Mouse (Mus musculus): ENCODE measurements at regions not wholly inside any gene's neighbourhood (a gene's known extent, or its start where the extent isn't known, plus 50 kb on each side); places are given as distances from the start of the nearest gene placed in this dataset.

DNA sequence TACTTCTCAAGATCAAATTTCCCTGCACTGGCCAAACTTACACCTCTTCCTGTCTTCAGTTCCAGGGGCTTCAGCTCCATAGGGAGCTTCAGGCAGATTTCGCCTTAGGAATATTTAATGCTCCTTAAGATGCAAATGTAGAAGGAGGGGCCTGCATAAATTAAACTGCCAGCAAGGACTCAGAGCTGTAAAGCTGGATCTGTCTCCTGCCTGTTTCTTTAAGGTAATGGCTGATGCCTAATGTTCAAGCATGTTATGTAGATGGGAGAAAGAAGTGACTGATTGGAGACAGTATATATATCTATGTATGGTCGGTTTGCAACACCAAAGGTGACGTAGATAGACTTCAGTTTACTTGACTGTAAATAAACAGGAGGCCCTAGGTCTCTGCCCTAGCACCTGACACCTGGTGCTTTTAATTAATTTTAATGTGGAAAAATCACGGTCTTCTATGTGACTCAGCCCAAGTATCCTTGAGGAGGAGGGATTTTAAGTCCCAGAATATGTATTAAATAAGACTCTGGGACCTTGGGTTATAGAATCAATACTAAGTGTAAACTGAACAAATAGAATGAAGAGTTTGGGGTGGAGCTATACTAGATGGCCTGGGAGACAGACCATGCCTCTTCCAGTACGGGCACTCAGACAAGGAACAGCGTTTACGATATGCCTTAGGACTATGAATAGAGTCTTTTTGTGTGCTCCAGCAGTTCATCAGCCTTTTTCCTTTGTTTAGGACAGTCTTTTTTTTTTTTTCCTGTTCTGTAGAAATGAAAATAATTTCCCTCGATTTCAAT lies 651.7 kb upstream of the Lmcd1 start:
- ATAC-seq, result no peak

DNA sequence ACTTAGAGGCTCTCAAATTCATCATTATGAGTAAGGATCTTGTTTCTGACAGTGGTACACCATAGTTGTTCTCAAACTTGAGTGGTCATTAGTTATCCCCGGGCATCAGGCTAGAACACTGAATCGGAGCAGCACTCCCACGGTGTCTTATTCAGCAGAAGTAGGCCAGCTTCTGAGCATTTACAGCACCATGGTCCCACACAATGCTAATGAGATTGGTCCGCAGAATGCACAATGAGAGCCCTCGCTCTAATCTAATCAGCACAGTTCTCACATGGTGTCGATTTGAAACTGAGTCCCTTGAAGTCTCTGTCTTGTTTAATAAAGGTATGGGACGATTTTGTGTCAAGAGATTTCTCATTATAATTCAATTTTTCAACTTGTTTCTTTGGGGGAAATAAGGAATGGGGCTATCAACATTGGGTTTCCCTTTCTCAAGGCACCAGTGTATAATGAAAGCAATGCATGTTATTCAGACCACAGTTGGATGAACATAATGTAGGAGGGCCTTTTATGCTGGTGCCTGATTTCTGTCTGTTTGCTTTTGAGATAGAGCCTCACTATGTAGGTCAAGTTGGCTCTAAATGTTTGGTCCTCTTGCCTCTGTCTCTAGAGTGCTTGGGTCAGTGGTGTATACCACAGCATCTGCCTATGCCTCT lies 650.9 kb upstream of the Lmcd1 start:
- no peak for ATAC-seq

GRCm38 (mm10) chr6:111623140-111623497 lies 650.4 kb upstream of the Lmcd1 start:
- ATAC-seq, result no peak

- ATAC-seq, result no peak
These were observed 648.1 kb upstream of the Lmcd1 start for GRCm38 (mm10) chr6:111625501-111625900.

GRCm38 (mm10) chr6:111652736-111653135 lies 620.8 kb upstream of the Lmcd1 start:
- no peak for ATAC-seq

DNA sequence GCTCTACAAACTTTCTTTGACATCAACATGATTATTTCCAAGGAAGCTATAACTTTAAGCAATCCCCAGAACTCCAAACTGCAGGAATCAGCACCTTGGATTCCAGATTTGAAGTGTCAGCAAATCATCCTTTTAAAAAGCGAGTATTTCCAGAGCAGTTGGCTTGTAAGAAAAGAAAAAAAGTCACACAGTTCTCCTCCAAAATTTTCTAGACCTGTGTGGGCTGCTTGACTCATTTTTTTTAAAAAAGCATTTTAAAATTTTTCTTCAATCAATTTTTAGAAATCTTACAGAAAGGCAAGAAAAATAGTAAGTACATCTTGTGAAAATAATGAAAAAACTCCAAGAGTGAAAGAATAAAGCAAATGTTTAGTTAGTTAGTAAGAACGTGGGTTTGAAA lies 613.6 kb upstream of the Lmcd1 start:
- no peak for ATAC-seq

DNA sequence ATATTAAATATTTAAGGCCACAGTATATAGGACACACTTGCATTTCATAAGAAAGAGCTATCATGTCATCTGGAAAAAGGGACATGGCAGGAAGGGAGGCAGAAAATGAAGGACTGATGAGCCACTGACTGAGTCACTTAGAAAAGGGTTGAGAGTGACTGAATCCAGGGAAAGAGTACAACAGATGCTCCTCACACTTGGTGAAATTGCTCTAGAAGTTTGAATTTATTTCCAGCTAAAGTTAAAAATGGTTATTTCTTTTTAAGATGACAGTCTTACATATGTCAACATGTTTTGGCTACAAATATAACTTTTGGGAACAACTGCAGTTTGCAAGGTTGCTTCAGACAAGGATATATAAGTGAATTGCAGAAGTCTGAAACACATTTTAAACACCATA lies 609.0 kb upstream of the Lmcd1 start:
- no peak for ATAC-seq

GRCm38 (mm10) chr6:111684911-111685310 lies 588.6 kb upstream of the Lmcd1 start:
- ATAC-seq, result no peak

DNA sequence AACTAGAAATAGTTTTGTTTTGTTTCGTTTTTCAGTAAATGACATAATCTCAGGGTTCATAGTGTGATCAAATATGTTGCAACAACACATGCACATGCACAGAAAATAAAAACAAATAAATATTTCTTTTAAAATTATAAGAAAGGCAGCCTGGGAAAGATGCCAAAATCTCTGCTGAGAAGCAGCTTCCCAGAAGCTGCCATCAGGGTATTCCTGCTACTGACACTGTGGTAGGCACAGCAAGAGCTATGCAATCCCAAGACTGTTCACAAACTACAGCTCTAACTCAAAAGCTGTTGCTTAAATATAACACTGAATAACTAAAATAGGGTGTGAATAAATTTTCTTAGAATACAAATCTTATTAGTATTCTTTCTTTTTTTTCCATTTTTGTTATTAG lies 570.7 kb upstream of the Lmcd1 start:
- ATAC-seq, result no peak

GRCm38 (mm10) chr6:111708277-111708676 lies 565.3 kb upstream of the Lmcd1 start:
- no peak for ATAC-seq

- no peak for ATAC-seq
These were observed 547.6 kb upstream of the Lmcd1 start for GRCm38 (mm10) chr6:111725969-111726368.

DNA sequence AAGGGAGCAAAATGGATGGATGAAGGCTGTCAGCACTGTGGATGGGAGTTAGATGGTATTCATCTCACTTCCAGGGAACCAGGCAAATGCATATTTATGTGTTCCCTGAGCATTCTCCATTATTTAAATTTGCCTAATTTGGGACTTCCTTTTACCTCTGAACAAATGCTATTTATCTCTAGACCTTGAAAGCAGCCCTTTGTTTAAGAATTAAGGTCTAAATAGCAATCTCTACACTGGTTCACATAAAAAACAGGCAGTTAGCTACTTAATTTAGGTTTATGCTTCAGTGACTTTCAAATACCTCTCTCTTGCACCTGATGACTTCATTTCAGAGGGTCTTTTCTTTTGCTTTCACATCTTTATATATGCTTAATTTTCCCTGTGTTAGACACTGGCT lies 543.2 kb upstream of the Lmcd1 start:
- ATAC-seq, result no peak

GRCm38 (mm10) chr6:111733926-111734325 lies 539.6 kb upstream of the Lmcd1 start:
- no peak for ATAC-seq

DNA sequence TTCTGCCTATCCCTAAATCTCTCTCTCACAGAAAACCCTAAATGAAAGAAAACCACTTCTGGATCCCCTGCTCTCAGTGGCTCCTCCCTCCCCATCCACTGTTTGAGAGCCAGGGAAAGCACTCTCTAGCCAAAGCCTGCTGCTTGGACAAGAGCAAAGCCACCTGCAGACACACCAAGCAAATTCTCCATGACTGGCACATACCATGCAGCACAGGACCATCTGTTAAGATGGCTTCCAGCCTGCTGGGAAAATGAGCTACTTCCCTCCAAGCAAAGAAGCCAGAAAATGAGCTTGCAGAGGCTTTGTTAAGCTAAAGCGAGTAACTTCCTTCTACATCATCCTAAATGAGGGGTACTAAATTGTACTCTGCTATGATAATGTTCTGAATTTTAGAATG lies 534.6 kb upstream of the Lmcd1 start:
- no peak for ATAC-seq

DNA sequence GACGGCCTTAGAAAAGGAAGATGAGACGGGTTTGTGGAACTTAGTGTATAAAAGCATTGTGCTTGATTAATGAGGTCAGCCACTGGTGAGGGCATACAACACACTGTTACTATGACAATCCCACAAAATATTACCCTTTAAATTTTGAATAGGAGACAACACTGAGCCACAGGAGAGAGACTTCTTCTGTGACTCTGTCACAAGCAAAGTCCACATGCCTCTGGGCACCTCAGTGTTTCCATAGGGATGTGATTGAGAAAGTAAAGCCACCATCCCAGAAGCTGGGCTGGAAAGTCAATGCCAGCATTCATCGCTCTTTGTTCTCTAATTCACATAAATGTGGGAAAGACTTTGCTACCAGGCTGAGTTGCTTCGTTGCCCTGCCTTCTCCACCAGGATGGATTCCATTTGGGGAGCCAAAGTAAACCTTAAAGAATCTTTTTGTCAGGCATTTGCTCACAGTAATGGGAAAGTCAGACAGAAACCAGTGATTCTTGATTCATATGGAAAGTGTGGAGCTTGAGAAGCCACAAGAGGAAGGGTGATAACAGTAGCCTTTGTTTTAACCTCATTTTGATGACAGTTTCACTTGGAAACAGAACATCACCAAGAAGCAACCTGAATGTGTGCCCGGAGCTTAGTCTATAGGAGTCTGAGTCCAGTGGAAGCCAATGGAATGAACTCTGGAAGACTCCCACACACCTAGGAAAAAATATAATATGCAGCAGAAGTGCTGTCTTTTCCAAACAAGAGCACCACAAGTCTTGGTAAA lies 491.7 kb upstream of the Lmcd1 start:
- no peak for ATAC-seq

DNA sequence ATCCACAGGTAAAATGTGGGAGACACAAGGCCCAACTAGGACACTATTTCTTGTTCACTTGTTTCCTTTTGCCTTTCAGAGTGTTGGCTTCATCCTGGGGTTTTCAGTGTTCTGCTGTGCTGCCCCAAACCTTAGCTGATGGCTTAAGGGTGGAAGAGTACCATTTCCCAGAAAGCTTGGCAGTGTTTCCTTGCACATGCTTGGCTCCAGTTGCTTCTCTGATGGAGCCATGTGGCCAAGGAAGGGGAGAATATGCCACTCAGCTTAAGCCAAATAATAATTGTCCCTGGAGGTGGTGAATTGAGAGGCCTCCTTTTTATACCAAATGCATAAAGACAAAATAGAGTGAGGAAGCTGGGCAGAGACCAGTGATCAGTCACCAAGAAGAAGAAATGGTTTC lies 464.9 kb upstream of the Lmcd1 start:
- no peak for ATAC-seq

GRCm38 (mm10) chr6:111813982-111814603 lies 459.5 kb upstream of the Lmcd1 start:
- no peak for ATAC-seq

DNA sequence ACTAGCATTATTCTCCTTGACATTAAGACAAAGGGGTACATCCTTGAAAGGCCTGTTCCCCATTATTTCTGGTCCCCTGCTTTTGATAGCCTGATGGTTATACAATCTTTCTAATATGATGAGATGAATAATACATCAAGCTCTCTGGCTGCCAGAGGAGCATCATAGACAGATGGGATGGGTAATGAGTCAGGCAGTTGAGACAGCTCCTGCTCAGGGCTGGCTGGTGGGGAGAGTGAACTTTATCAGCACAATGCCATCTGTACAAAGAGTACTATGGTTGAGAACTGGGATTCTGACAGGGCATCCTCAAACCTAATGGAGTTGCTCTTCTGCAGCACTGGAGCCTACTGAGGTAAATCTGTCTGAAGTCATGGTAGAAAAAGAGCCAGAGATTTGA lies 458.4 kb upstream of the Lmcd1 start:
- ATAC-seq, result no peak

DNA sequence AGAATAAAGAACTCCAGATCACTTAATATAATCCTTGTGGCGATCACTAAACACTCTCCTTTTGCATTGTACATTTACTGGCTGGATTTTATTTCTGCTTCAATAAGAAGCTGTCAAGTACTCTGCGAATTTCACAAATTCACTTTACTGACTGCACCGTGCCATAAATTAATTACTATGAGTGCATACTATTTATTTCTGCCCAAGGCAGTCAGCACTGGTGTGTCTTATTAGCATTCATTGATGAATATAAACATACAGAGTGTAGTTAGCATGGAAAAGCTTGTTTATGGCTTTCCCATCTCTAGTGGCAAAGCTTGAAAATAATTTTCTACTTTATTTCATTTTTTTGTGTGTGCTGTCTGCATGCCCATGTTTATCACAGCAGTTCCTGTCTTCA lies 453.3 kb upstream of the Lmcd1 start:
- no peak for ATAC-seq

DNA sequence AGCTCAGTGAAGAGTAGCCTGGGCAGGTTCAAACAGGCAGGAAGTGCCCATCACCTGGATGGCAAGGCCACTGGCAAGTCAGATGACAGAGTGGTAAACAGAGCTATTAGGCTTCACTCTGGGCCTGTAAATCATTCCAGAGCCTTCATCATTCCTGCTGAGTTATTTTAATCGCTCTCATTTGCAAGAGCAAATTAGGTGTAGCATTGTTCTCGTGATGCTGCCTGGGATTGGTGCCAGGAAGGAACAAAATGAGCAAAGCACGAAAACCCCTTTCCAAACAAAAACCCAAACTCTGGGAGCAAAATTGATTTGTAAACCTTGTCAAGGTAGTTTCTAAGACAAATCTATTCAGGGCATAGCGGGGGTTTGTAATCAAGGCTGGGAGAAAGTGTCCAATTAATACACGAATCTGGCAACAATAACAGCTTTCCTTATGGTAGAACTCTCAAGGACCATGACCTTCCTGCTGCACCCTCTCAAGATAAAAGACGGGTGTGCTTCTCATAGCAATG lies 429.2 kb upstream of the Lmcd1 start:
- no peak for ATAC-seq

DNA sequence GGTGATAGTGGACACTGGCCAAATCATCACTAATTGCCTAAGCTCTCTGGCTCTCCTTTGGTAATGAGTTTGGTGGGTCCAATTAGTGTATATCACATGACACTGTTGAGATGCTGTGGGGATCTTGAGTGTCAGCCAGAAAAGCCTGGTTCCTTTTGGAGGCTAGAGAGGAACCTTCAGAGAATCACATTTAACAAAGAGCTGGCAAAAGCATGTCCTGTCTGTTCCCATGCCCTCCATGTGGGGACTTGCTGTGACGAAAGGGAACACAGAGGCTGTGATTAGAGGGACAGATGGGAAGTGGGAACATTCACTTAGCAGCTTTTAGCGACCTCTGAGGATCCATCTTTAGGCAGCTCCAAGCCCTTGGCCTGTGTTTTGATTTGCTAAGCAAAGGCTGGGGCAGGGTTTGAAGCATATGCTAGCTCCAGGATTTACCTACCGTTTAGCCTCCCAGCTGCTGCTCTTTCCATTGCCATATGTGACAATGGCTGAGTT lies 407.4 kb upstream of the Lmcd1 start:
- no peak for ATAC-seq

DNA sequence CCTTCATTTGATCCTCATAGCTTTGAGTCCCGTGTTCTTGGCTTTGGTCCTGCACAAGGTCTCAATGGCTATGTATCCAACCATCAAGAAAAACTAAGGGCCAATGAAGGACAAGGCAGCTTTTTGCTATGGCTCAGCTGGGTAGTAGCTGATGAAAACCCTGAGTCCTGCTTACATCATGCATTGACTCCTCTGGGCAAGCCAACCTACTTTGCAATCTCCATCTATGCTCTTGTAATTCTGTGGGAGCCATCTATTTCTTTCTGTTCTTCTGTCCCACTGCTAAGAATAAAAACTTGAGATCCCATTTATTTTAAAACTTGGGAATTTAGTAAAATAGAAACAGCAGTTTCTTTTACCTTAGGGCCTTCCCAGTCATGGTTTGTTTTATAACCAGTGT lies 391.0 kb upstream of the Lmcd1 start:
- no peak for ATAC-seq

DNA sequence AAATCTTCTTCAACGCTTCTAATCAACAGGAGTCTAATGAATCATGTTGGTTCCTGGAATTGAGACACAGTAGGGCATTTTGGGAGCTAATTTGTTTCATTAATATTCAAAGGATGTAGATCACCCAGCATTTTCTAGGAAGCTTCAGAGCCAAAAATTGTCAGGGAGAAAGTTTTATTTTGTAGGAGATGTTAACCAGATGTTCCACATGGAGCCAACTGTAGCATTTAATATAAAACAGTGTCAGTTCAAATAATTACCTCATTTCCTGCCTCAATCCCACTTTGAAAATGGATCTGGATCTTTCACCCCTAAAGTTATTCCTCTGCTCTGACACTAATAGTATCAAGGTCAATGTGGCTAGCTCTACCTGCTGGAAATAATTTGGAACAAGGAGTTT lies 389.6 kb upstream of the Lmcd1 start:
- ATAC-seq, result no peak
